Mouse (Mus musculus) c-Kit-positive CD71-positive TER-119-positive erythroid progenitor cells, embryonic 14.5 days (primary cell): ENCODE data around the gene Ren1.

Experiments used
- DNase-seq: peaks from one replicate; pipeline ENCODE4 v3.0.0-alpha.2; 2013; ENCODE audit warnings: low spot score

The Ren1 gene

DNA sequence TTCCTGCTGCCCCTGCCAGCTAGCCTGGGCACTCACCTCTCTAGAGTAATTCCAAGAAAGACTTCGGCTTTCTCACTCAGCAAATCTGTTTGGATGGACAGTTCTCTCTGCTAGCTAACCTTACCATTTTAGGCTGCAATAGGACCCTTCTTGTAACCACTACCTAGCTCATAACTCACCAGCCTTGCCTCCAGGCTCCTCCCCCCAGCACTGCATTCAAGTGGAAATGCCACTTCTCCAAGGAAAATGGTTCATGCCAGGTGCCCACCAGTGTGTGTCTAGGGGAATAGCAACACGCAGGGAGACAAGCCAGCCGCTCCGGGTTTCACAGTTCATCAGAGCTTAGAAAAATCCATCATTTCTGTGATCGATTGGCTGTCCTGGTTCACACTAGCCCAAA lies 27.2 kb downstream of the Ren1 start:
- no peak for DNase-seq

DNA sequence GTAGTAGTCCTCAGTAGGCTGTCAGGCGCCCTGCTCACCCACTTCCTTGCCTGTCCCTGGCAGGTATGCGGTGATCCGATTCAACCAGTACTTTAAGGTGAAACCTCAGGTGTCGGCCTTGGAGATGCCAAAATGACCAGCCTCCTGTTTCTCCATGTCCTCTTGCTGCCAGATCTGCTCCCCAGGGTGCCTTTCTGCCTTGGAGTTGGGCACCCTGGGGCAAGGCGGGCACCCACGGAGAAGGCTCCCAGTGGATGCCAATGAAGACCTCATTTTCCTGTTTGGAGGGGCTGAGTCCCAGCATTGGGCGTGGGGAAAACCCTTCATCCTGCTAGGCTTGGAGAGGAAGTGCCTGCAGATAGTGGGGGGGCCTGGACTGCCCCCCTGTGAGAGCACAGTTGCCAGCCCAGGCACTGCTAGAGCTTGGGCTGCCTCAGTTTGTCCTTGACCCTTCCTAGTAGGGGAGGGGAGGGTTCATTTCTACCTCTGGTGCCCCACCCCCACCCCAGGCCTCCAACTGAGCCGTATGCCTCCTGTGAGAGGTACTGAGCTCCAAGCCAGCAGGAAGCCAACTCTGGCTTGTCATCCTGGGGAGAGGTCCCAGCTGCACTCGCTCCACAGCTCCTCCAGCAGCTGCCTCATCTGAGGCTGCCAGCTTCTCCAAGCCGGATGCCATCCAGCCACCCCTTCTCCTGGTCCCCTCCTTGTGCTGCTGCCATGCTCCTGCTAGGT lies 29.1 kb downstream of the Ren1 start:
- no peak for DNase-seq

DNA sequence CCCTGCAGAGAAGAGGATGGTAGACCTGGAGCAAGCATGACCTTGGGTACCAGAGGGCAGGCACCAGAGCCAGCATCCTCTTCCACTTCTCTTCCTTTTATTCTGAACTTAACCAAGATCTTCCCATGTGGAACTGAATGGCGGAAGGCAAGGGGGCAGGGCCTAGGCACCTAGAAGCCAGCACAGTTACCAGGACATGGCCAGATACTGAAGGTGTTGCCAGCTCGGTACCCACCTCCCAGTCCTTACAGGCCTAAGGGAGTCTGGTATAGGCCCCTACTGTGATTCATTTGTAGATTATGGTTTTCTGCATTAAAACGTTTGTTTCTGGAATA lies 29.6 kb downstream of the Ren1 start:
- DNase-seq, result no peak

DNA sequence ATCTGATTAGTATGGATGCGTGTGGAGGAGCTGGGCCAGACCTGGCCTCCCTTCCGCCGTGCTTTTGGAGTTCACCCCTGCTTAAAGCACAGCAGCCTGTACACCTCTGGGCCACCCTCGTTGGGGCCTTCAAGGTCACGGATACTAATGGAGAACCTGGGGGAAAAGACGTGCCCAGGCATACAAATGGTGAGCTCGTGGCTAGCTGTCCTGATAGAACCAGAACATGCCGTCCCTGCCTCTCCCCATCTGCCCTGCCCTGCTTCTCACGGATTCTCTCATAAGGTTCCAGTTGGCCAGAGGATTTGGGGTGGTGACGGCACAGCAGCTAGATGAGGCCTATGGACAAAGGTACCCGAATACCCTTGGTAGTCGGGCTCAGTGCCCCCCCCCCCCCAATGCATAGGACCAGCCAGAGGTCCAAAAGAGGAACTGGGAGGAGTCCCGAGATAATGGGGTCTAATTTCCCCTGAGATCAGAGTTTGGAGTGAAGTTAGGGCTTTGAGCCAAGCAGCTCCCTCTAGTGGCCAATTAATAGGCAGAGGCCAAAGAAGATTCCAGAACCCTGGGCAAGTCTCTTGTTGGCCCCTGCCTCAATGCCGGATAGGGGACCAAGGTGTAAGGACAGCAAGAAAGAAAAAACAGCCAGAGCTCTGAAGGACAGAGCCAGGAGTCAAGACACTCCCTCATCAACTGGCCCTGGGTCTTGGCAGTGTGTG lies 30.2 kb downstream of the Ren1 start:
- no peak for DNase-seq

DNA sequence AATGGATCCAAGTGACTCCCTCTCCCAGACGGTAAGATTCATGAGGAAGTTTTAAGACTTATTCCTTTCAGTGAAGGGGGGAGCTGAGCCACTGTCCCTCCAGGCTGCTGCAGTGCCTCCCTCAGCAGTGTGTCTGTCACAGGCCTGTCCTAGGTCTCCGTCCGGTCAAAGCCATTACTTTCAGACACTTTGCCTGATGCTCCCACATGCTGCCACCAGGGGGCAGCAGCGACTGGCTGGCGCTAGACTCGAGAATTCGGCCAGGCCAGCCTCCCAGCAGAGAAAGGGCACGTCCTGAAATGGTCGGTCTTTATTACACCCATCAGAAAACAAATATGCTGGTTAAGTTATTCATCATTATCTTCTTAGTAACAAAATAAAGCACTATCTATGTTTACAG lies 31.7 kb downstream of the Ren1 start:
- DNase-seq, result peak; percentile 58

DNA sequence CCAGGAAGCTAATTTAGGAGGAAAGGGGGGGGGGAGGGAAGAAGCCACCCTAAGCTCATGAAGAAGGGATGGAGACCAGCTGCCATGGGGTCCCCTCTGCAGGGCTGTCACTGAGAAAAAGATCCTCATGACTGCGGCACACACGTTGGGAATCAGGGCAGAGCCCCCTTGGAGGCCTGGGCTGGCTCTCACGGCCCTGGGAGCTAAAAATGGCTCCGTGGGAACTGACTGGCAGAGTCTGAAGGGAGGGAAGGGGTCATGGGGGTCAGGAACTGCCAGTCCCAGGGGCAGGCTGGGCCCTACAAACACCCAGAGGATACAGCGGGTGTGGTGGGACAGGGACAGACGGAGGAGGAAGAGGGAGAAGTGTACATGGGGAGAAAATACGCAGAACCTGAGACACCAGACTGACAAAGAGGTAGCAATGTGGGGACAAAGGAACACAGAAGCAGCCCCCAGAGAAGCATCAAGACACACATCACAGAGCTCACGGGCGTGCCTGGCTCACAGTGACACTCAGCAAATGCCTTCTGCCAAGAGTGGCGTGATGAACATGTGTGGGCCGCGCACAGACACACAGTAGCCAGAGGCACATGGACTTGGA lies 32.3 kb downstream of the Ren1 start:
- DNase-seq, result no peak

DNA sequence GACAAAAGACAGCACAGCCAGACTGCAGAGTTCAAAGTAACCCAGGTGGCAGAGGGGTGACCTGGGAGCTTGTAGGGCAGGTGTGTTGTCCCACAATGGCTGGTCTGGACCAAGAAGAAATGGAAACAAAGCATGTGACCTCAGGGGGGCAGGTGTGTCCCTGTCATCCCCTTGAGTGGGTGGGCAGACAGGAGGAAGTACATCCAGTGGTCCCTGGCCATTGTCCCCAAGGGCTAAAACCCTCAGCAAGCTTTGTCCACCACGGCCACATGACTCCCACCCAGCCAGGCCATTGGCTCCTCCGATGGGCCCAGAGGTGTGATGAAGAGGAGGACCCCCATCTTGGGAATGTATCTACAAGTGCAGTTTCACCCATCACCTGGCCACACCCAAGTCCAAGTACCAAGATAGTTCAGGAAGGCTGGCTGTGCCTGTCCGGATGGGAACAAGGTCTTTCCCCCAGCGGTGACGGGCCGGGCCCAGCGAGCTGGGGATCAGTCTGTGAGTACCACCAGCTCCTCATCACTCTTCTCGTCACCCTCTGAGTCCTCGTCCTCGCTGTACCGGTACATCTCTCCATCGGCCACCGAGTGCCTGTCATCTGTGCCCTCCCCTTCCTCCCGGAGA lies 33.0 kb downstream of the Ren1 start:
- DNase-seq, result no peak

DNA sequence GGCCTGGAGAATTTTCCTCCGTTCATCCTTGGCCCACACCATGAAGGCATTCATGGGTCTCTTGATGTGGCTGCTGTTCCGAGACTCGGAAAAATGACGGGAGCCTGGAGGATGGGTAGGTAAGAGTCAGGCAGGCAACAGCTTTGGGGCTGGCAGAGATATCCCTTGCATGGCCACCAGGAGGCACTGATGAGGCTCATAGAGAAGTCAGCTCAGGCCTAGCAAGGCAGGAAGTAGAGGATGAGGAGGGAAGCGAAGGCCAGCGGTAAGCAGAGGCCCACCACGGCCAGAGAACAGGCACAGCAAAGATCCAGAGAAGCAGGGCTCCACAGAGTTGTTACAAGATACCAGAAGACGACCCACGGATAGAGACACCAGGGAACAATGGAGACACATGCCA lies 35.2 kb downstream of the Ren1 start:
- peak; percentile 56 for DNase-seq

DNA sequence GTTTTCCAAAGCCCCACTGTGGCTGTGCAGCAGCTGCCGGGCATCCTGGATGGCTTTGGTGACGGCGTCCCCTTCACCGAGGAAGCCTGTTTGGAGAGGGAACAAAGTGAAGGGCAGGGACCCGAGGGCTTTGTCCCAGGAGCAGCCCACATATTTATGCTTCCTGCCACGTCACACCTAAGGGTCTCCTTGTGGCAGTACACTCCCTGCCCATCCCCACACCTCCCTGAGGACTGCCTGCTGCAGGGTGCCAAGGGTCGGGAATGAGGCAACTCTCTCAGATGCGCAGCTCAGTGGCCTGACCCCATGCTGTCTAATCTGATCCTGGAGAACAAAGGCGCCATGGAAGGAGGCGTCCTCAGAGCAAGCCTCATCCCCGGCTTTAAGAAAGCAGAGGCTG lies 35.9 kb downstream of the Ren1 start:
- DNase-seq, result no peak

DNA sequence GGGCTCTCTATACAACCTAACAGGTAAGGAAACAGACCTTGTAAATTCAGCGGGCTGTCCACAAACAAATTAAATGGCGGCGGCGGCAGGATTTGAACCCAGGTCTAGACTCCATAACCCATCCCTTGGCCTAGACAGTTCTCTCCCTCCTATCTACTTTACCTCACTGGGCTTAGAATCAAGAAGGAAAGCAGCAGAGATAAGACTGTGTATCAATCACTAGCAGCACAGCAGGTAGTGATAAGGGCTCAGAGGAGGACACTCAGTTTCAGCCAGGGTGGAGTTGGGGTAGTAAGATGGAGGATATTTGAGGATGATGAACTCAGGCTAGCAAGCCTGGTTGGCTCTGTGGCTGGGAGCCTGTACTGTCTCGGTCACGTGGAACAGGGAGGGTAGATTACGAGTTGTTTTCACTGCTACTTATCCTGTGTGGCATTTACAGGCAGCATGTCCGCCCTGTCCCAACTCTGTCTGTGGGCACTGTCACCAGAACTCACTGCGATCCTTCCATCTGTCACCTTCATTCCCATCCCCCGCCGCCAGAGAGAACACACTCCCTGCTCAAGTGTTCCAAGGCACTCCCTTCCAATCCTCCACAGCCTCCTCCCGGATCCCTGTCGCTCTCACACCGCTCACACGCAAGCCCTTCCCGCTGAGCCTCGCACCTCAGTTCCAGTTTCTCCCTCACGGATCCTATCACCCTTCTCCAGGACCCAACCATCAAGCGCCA lies 37.4 kb downstream of the Ren1 start:
- DNase-seq, result no peak

DNA sequence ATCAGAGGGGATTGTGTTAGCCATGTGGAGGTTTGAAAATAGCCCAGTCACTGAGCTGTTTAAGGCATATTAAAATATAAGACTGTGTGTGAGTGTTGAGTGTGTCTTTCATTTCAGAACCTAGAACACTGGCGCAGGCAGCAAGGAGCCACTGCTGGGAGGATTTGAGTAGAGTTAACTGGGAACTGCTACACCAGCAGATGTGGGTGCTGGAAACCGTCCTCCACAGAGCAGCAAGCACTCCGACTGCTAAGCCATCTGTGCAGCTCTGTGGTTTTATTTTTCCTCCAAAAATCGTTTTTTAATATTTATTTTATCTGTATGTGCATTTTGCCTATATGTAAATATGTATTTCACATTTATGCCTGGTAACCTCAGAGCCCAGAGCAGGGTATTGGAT lies 44.4 kb downstream of the Ren1 start:
- no peak for DNase-seq

DNA sequence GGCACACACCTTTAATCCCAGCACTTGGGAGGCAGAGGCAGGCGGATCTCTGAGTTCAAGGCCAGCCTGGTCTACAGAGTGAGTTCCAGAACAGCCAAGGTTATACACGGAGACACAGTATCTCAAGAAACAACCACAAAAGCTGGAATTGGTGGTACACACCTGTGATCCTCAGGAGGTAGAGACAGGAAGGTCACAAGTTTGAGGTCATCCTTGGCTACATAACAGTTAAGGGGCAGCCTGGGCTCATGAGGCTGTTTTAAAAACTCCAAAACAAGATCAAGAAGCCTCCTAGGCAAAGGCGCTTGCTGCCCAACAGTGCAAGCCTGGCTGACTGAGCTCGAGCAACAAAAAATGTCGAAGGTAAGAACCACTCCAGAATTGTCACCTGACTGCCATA lies 46.4 kb downstream of the Ren1 start:
- DNase-seq, result no peak

DNA sequence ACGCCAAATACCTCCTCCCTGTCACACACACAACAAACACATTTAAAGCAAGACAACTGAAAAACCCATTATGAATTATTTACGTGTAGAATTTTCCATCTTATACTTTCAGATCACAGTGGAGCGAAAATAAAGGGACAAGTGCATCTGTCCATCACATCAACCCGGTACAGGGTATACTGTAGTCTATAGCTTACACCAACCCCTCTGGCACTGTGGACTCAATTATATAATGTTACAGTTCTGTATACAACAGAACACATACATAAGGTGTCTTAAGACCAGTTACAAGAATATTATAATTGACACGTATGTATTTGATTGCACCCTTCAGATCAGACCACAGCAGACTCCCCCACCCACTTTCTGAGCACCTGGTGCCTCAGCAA lies 46.8 kb downstream of the Ren1 start:
- DNase-seq, result no peak

DNA sequence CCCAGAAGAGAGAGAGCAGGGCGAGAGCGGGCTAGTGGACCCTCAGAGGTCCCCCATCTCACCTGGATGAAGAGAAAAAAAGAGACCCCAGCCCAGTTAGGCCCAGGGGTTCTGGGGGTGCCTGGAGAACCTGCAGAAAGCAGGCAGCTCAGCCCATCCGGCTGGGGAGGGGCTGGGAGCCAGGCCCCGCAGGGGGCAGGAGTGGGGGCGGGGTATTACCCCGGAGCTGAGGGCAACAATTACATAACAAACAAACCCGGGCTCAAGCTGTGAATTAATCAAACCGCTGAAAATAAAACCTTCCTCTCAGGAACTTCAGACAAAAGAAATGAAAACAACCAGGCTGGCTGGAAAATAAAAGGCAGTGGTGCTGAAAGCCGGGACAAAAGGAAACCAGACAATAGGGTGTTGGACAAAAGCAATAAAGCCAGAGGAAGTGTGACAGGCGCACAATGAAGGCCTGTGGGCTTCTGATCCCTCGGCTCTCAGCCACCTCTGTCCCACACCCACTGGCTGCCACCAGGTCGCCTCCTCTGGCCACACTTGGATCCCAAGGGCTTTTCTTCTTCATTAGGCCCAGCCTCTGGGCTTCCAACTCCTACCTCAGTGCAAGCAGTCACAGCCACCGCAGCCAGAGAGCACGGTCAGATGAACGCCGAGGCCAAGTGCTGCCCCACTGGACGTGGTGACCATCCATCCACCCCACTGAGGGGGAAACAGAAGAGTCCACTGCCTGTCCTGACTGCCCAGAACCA lies 47.4 kb downstream of the Ren1 start:
- DNase-seq, result no peak

DNA sequence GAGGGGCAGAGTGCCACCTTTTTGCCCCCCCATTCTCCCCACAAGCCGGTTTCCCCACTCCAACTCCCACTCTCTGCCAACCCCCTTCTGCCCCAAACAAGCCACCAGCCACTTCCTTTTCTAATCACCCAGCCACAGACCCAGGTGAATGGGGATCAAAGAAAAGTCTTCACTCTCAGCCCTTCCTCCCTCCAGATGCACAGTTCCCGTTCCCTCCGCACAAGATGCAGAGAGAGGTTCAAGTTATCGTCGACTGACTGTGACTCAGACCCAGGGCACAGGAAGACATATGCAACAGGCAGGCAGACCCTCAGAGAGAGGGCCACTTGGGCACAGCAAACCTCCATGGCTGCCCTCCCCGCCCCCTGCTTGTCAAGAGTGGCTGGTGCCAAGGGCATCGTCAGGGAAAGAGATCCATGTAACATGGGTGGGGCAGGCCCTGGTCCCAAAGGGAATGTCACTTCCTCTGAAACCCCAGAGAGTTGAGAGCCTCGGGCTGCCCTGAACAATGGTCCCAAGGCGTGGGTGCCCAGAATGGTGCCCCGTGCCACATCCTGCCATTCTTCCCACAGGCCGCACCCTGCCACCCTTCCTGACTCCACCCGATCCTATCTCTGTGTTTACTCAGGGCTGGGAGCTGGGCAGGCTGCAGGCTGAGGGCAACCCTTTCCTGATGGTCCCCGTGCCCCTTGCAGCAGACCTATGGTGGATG lies 49.9 kb downstream of the Ren1 start:
- DNase-seq, result no peak

DNA sequence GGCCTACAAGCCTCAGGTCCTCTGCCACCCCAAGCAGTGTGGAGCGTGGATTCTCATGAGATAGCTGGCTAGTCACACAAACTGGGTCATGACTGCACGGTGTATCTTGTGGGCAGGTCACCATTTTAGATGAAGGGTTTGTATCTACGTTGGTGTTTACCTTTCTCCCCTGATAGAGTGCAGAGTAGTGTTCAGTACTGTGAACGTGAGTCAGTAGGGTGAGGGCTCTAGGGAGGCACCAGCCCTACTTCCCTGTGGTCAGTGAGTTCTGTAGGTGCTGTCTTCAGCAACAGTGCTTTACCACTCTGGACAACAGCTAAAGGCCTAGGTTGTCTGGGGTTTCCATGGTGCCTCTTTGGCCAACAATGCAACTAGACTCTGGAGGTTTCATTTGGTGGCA lies 53.7 kb downstream of the Ren1 start:
- DNase-seq, result no peak

DNA sequence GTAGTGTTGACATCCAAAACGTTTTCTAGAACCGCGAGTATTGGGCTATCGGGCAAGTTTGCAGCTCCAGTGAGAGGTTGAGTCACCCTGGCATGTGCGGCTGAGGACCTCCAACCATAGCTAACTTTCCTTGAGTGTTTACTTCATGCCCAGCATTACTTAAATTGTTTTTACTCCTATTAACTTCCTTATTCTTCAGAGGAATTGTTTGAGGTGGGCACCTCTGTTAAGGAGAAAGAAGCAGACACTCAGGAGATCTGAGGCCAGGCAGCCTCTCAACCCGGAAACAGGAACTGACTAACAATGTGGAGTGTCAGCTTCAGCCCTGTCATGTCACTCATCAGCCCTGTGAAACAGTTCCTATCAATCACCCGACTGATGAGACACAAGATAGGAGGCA lies 56.3 kb downstream of the Ren1 start:
- no peak for DNase-seq

DNA sequence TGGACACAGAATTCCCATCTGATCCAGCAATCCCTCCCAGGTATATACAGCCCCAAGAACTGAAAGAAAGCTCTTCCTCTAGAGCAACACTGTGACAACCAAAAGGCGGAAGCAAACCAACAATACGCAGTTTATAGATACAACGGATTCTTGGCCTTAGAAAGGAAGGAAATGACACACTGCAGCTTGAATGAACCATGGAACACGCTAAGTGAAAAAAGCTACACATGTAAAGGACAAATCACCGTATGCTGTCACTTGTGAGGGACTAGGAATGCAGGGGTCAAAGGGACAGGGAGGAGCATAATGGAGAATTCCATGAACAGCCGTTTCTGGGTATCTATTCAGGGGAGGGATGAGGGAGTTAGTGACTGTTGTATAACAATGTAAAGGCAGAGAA lies 57.1 kb downstream of the Ren1 start:
- DNase-seq, result no peak

DNA sequence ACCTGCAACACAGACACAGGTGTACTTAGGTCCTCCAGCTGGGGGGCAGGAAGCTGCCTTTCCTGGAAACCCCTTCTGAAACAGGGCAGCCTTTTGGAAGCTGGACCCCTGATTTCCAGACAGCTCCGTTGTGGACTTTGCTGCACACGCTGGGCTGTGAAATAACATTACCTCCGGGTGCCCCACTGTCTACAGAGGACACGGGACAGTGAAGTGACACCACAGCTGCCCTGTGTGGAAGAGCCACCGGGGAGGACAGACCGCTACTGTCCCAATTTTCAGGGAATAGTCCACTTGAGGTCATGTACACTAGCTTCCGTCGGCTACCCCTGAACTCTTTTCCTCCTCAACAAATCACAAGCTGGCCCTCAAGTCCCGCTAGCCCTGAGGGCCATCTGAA lies 58.0 kb downstream of the Ren1 start:
- no peak for DNase-seq

DNA sequence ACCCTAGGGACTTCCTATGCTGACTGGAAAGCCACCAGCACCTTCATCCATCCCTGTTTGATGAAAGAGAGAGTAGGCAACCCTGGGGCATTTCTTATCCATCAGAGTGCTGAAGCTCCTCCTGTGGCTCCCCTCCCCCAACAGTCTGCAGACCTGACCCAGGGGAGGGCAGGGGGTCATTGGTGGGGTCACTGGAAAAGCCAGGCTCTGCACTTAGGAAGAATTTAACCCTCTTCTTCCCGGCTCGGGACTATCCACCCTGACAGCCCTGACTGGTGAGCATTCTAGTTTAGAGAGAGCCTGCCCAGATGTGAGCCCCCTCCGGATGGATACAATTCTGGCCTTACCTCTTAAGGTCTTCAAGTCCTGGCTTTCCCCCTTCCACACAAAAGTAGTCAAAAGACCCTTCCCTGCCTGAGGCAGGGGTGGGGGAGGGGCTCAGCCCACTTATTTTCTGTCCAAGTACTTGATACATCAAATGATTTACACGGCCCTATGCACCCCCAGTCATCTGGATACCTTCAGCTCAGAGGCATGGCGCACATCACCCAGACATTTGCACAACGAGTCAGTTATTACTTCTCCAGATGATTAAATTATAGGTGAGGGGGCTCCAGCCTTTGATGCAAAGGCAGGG lies 58.7 kb downstream of the Ren1 start:
- DNase-seq, result no peak

DNA sequence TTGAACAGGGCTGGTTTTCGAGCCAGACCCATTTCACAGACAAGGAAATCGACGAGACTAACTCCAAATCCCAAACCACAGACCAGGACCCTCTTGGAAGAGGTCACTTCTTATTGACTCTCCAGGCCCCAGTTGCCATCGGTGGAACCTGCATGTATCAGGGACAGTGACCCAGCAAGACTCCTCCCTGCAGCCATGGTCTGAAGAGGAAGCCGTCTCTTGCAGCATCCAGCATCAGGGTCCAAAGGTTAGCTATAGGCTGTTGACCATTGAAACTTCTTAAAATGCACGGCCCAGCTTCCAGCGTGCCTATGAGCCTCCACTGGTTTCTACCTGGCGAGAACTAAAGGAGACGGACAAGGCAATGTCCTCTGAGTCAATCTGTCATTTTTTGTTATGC lies 59.5 kb downstream of the Ren1 start:
- DNase-seq, result no peak
